Mouse (Mus musculus) adrenal gland, adult 8-10 months (tissue): ENCODE data around the gene Clip2. TPM values are rescaled to one million over a fixed set of nuclear protein-coding genes. Genes with fewer than 3 reads are reported as not detected.

Experiments used
- DNase-seq: peaks from one replicate; pipeline ENCODE4 v3.0.0; 2022
- total RNA-seq, 4 experiments: library from RNA; stranded (reverse); gene quantifications; 2 replicates each; pipeline ENCODE4 v1.2.4; 2022

Gene Clip2
- total RNA-seq, 4 experiments from 2014 or later: 18.8 to 28.2 (median 22.9) TPM

DNA sequence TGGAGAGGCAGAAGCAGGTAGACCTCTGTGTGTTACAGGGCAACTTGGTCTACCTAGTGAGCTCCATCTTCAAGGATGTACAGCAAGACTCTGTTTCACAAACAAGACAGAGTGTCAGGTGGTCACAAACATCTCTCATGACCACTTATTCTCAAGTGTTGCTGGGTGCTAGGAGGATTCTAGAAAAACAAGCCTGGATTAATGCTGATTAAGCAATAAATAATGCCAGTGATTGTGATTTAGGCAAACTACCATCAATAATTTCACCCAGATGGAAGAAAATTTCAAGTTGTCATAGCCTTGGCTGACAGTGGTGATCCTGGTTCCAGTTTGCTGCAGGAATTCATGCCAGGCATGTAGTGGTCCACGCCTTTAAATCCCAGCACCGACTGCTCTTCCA, 12.0 kb upstream of the Clip2 start:
- no peak for DNase-seq

DNA sequence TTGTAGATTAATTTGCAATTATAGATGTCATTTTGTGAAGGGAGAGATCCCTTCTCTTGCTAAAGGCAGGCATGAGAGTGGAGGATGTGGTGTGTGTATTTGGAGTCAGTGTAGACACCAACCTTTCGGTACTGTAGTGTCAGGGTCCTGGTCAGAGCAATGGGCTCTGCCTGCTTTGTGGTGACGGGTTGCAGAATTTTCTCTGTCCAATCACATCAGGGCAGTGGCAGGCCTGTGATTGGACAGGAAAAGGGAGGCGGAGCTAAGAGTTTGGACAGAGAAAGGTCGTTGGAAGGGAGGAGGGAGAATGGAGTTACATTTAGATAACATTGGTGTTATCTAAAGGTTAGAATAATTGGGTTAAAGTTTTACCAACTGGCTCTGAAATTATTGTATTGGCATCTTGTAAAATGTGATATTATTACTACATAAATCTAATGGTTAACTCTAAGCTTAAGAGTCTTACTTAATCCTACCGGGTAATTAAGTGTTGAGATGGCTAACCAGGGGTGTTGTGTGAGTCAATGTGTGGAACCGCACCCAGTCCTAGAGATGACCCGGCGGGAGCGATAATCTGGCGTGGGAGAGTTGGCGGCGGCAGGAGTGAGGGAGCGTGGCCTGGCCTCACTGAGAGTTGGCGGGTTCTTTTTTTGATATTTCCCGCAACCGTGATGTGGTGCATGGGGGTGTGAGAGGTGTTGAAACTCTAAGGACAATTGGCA, 8.4 kb upstream of the Clip2 start:
- DNase-seq: no peak

GRCm38 (mm10) chr5:134560071-134560449, 7.8 kb upstream of the Clip2 start, which contains the start of gene Syna:
Gene Syna (minus strand): TSS chr5:134560171.
- no peak for DNase-seq

DNA sequence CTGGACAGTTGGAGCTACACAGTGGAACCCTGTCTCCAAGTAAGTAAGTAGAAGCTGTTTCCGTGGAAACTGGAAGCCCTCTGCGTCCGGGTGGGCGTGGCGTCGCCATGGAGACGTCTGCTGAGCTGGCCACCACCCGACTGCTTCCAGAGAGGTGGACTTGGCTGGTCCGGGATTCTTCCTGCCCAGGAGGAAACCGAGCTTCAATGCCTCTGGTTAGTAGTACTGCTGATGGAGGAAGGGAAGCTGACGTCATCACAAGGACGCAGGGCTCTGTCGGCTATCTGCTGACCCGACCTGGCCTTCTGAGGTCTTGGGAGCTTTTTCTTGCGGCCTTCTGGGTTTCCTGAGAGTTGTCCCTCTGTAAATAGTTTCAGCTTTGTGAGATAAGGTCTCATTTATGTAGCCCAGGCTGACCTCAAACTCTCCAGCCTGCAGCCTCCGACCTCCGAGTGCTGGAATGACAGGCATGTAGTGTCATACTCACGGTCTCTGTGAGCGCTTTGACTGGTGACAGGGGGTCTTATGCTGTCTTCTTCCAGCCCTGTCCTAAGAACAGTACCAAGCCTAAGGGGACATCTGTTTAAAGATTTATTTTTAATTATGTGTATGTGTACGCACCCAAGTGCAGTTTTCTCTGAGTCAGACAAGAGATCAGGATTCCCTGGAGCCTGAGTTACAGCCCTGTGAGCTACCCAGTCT, 3.4 kb upstream of the Clip2 start:
- peak; percentile 84 for DNase-seq

GRCm38 (mm10) chr5:134553951-134554546, 1.8 kb upstream of the Clip2 start:
- peak; percentile 75 for DNase-seq

DNA sequence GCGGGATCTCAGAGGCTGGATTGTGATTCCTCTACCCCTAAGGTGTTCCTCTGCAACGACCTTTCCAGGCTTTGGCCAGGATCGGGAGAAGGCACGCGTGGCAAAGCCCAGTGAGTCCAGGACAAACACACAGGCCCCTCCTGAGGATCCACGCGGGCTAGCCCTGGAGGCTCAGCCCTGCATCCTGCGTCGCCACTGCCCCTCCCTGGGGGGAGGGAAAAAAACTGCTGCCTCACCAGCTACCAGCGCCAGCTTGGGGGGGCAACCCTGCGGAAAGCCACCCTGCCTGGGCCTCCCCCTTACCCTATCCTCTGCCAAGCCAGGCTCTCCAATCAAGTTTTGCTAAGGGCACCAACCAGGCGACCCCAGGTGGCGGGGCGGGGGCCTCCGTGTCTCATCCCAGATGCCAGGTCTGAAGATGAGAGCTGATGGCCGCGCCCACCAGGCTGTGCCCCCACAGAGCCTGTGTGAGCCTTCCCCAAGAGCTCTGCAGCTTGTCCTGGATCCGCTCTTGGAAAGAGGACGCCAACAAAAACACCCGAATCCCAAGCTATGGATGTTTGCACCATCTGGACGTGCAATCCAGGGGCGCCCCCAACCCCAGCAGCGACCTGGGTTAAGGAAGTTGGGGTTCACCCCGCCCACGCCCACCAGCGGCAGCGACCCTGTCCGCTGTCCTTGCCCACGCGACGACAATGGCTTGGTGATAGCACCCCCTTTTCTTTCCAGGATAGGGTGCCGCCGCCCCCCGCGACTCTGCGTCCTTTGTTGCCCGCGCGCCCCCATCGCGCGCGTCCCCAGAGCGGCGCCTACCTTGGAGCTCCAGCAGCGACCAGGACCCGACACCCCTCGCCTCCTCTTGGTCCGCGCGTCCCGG, 763 bp downstream of the Clip2 start:
- peak; percentile 43 for DNase-seq

- DNase-seq: no peak
Observed at GRCm38 (mm10) chr5:134550836-134551232, 1.4 kb downstream of the Clip2 start.

GRCm38 (mm10) chr5:134549640-134550168, 2.5 kb downstream of the Clip2 start:
- no peak for DNase-seq

GRCm38 (mm10) chr5:134548306-134548705, 3.9 kb downstream of the Clip2 start:
- no peak for DNase-seq

DNA sequence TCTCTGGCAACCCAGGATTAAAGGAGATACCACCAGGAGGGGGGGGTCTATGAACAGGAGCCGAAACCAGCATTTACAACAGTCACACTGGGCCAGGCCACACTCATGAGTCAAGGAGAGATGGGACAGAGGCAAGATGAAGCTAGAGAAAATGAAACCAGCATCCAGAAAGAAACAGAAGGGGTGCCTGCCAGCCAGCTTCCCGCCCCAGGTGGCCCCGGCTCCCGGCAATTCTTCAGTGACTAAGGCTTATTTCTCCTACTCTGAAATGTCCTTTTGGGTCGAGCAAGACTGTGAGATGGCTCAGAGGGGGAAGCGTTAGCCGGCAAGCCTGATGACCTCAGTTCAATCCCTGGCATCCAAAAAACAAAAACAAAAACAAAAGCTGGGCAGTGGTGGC, 5.4 kb downstream of the Clip2 start:
- DNase-seq: no peak

- DNase-seq: no peak
Observed at GRCm38 (mm10) chr5:134545242-134545629, 7.0 kb downstream of the Clip2 start.

GRCm38 (mm10) chr5:134544516-134545241, 7.6 kb downstream of the Clip2 start:
- no peak for DNase-seq

DNA sequence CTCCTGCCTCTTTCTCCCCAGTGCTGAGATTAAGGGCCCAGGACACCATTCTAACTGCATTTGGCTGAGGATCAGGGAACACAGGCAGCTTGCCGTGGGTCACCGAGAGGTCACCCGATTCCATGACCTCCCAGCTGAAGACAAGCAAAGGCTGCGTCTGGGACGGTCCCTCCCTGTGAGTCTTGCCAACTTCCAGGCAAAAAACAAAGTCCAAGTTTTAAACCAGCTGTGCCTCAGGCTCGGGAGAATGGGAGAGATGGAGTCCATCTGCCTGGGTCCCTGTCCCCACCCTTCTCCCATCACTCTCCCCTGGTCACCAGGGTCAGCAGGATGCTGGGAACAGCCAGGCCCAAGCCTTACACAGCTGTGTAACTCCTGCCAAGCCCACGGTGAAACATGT, 10.6 kb downstream of the Clip2 start:
- peak; percentile 51 for DNase-seq

DNA sequence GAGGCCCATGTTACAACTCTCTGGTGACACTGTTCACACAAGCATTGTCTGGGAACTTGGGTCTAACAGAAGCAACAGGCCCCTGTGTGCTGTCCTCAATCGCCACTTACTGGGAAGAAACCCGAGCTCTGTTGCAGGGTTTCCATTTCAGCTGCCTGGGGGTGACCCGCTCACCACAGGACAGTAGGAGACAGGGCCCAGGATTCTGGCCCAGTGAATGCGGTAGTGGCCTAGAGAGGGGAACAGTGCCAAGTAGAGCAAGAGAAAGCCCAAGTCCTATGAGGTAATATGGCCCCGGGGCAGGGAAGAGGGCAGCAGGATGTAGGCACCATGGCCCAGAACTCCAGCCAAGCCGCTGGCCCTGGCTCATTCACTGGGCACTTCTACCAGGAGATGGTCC, 11.4 kb downstream of the Clip2 start:
- DNase-seq: peak; percentile 38

GRCm38 (mm10) chr5:134539891-134540290, 12.3 kb downstream of the Clip2 start:
- DNase-seq: peak; percentile 49

- DNase-seq: no peak
Observed at GRCm38 (mm10) chr5:134536036-134536435, 16.2 kb downstream of the Clip2 start.

DNA sequence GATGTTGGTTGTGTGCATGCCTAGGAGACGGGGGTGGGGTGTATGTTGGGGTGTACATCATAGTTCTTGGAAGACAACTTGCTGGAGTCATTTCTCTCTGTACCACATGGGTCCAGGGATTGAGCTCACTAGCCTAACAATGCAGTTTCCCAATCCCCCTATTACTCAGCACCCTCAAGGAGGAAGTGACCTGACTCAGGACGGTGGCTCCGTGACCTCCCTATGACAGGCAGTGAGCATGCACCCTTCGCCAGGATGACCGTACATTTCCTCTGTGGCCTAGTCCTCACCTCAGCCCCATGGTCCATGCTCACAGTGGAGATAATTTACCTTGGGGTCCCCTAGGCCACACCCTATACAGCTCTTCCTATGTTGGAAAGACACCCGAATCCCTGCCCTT, 19.8 kb downstream of the Clip2 start:
- DNase-seq: peak; percentile 59

DNA sequence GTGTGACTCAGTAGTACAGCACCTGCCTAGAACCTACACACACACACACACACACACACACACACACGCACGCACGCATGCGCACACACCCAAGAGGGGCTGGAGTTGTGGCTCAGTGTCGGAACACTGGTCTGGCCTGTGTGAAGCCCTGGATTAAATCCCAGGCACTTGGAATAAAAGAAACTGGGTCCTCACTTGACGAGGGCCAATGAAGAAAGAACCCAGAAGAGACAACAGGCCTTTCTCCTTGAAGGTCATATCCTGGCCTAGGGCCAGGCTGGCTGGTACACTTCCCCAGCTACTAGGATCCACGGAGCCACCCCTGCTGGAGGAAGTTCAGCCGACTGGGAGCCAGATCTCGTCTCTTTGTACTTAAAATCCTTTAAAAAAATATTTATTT, 20.6 kb downstream of the Clip2 start:
- no peak for DNase-seq

GRCm38 (mm10) chr5:134530830-134531229, 21.4 kb downstream of the Clip2 start:
- no peak for DNase-seq

- DNase-seq: no peak
Observed at GRCm38 (mm10) chr5:134528488-134528887, 23.7 kb downstream of the Clip2 start.

GRCm38 (mm10) chr5:134525971-134526711, 26.1 kb downstream of the Clip2 start:
- DNase-seq: no peak
